Comparison of ENCODE assay signal across 1 mouse cellular context in the genomic region with DNA sequence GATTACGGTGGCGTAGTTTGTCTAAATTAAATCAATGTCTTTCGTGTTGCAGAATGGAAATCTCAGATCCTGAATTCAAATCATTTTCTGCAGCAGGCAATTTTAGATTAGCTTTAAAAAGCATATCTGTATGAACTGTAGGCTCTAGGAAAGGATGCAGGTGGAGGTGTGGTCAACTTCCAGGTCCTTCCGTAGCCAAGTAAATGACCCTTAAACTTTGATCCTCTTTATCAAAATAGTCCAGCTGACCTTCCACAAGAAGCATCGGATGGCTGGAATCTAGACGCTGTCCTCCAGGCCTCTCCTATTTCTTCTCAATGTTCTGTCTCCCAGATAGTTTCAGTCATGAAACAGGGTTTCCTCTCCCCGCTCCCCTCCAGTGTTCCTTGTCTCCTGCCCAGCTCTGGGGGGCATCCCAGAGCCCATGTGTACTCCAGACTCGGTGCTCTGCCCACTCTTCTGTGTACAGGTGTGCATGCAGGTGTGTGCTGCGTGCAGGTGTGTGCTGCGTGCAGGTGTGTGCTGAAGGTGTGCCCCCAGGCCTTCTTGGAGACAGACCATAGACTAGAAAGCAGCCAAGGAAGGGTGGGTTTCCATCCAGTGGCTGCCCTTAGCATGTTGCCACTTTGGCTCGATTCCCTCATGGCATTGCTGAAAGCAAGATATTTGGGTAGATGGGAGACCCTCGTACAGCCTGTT.
TF ChIP-seq lines count a peak whose summit lies in the region.

No protein-coding gene starts in this region.

TF ChIP-seq in myocyte, 11 proteins besides CTCF, POLR2A, EP300 and RAD21 (continued from another document):
- TF ChIP-seq TCF12 (IDR thresholded peaks at IDR 0.05; ENCODE audit: insufficient read depth, poor library complexity, severe bottlenecking) = no peak
- TF ChIP-seq TCF3 (IDR thresholded peaks at IDR 0.05; ENCODE audit: insufficient read length, low read depth) = no peak
